Mouse (Mus musculus) stomach, postnatal 0 days (tissue): ENCODE measurements at regions not wholly inside any gene's neighbourhood (a gene's known extent, or its start where the extent isn't known, plus 50 kb on each side); places are given as distances from the start of the nearest gene placed in this dataset.

ENCODE experiments used
- ATAC-seq: fragments of 200-750 bp; cut with Nextera tagmentation; 2 replicates; pipeline ENCODE4 v1.8.0; 2017; ENCODE audit not compliant: low FRiP score, low TSS enrichment
- DNase-seq: peaks from one replicate; pipeline ENCODE4 v3.0.0-alpha.2; 2016; ENCODE audit warnings: low spot score
- H3K27ac ChIP-seq: fragments of 300-500 bp; sonication (generic); replicated peaks from 2 replicates; pipeline ENCODE4 v1.5.1; 2014; ENCODE audit warnings: mild to moderate bottlenecking, control low read depth
- H3K27me3 ChIP-seq: fragments of 300-500 bp; sonication (generic); 2 replicates; pipeline ENCODE4 v1.6.1; 2014; ENCODE audit warnings: low read length; ENCODE audit not compliant: control insufficient read depth, insufficient read depth
- H3K36me3 ChIP-seq: fragments of 300-500 bp; sonication (generic); 2 replicates; pipeline ENCODE4 v1.6.1; 2014; ENCODE audit warnings: low read length, mixed read lengths; ENCODE audit not compliant: control insufficient read depth, insufficient read depth
- H3K4me1 ChIP-seq: fragments of 300-500 bp; sonication (generic); replicated peaks from 2 replicates; pipeline ENCODE4 v1.6.1; 2014; ENCODE audit warnings: antibody characterized with exemption; ENCODE audit not compliant: control insufficient read depth, insufficient read depth
- H3K4me2 ChIP-seq: fragments of 300-500 bp; sonication (generic); replicated peaks from 2 replicates; pipeline ENCODE4 v1.6.1; 2014; ENCODE audit warnings: low read depth, mild to moderate bottlenecking, control low read depth, moderate library complexity
- H3K4me3 ChIP-seq: fragments of 300-500 bp; sonication (generic); 2 replicates; pipeline ENCODE4 v1.5.1; 2014; ENCODE audit warnings: low read depth, low read length, control low read depth
- H3K9ac ChIP-seq: fragments of 300-500 bp; sonication (generic); 2 replicates; pipeline ENCODE4 v1.6.1; 2014; ENCODE audit warnings: mild to moderate bottlenecking, low read length, control low read depth, mixed read lengths
- H3K9me3 ChIP-seq: fragments of 300-500 bp; sonication (generic); 2 replicates; pipeline ENCODE4 v1.6.1; 2016; ENCODE audit warnings: low read length; ENCODE audit not compliant: control insufficient read depth
- CTCF ChIP-seq: IDR thresholded peaks from 2 replicates; pipeline ENCODE4 v1.5.1; 2016; ENCODE audit warnings: antibody characterized with exemption, low read depth, mild to moderate bottlenecking, moderate library complexity
- EP300 ChIP-seq: optimal IDR thresholded peaks from 2 replicates; pipeline ENCODE3; 2016; ENCODE audit warnings: antibody characterized with exemption
- WGBS: fragments of 180-500 bp; shearing (Covaris S2); extraction: QIAGEN DNeasy Blood & Tissue Kit; methylation state at CpG from one replicate; pipeline ENCODE4 v1.1.7; 2014; 5-methylcytosine and 5-hydroxymethylcytosine counted together

DNA sequence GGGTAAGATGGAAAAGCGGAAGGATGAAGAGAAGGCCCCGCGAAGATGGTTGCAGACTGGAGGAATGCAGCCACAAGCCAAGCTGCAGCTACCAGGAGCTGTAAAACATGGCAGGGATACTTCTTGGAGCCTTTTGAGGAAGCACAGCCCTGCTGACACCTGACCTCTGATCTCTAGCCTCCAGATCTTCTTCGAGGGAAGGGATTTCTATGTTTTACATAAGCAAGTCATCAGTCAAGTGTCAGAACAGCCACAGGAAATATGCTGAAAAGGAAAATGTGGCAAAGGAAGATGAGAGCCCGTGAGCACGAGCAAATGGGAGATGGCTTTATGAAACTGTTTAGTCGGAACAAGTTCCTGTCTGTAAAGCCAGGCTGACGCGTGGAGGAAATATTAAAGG, 219.1 kb downstream of the Tshz3 start:
- DNase-seq, result no peak
- no peak overlapping the region for H3K4me2 ChIP-seq
- H3K9me3 ChIP-seq, result no peaks in the 10 kb centered on the region
- TF ChIP-seq EP300, result no peak
- no peak for TF ChIP-seq CTCF
- H3K36me3 ChIP-seq, result no peaks in the 10 kb centered on the region
- no peak overlapping the region for H3K9ac ChIP-seq
- no peak overlapping the region for H3K27ac ChIP-seq
- ATAC-seq, result no peak
- H3K27me3 ChIP-seq, result no peaks in the 10 kb centered on the region
- no peaks in the 10 kb centered on the region for H3K4me1 ChIP-seq
- no peak overlapping the region for H3K4me3 ChIP-seq
- WGBS, result 39% methylated on average over 9 of the region's 9 CpGs

DNA sequence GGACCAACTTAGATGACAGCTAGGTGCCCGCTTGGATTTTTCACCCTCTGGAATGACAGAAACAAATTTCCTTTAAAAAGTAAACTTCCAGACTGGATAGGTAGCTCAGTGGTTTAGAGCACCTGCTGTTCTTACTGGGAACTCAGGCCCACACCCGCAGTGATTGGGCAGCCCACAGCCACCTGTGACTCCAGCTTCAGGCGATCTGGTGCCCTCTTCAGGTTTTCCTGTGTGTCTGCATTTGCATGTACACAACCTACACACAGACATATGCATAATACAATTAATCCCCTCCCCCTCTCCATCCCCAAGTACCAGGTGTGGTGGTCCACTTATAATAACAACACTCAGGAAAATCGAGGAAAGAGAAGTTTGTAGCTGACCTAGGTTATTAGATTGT, 221.5 kb downstream of the Tshz3 start:
- Histone ChIP-seq H3K27ac (no peak overlapping the region), H3K9me3 (no peaks in the 10 kb centered on the region), H3K27me3 (no peaks in the 10 kb centered on the region), H3K4me1 (no peaks in the 10 kb centered on the region), H3K4me3 (no peak overlapping the region), H3K9ac (no peak overlapping the region), H3K36me3 (no peaks in the 10 kb centered on the region), H3K4me2 (no peak overlapping the region)
- TF ChIP-seq CTCF (peak; percentile 60), EP300 (no peak)
- ATAC-seq (peak; percentile 66; the same call in 1 of the 2 replicates), DNase-seq (no peak)
- 73% methylated on average over 4 of the region's 4 CpGs for WGBS

DNA sequence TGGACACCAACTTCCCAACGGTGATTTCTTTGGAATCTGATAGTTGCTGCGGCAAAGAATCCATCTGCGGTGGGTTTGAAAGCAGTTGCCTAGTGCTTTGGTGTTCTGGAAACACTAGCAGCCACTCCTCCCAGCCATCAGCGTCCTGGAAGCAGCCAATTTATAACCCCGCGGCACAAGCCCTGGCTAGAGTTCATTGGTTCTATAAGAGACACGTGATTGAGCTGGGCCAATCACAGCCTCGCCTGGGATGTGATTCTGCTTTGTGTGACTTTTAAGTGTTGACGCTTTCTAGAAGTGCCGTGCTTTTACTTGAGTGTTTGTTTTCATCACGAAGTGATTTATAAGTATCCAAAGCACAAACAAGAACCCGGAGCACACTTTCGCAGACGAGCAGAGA, 223.1 kb downstream of the Tshz3 start:
- Histone ChIP-seq H3K27ac (no peak overlapping the region), H3K4me3 (no peak overlapping the region), H3K36me3 (no peaks in the 10 kb centered on the region), H3K27me3 (no peaks in the 10 kb centered on the region), H3K4me2 (no peak overlapping the region), H3K9ac (no peak overlapping the region), H3K9me3 (no peaks in the 10 kb centered on the region), H3K4me1 (no peaks in the 10 kb centered on the region)
- ATAC-seq, result no peak
- 70% methylated on average over 14 of the region's 14 CpGs for WGBS
- DNase-seq, result no peak
- TF ChIP-seq CTCF (no peak), EP300 (no peak)

GRCm38 (mm10) chr7:36933490-36933889, 235.6 kb downstream of the Tshz3 start:
- DNase-seq, result no peak
- no peak overlapping the region for H3K4me3 ChIP-seq
- H3K4me2 ChIP-seq, result no peak overlapping the region
- TF ChIP-seq EP300 (no peak), CTCF (no peak)
- H3K27ac ChIP-seq, result no peak overlapping the region
- WGBS, result 80% methylated on average over 4 of the region's 4 CpGs
- no peak overlapping the region for H3K9ac ChIP-seq
- H3K9me3 ChIP-seq, result no peaks in the 10 kb centered on the region
- no peaks in the 10 kb centered on the region for H3K4me1 ChIP-seq
- ATAC-seq, result no peak
- no peaks in the 10 kb centered on the region for H3K36me3 ChIP-seq
- no peaks in the 10 kb centered on the region for H3K27me3 ChIP-seq

GRCm38 (mm10) chr7:36934792-36935555, 237.1 kb downstream of the Tshz3 start:
- no peak overlapping the region for H3K27ac ChIP-seq
- no peaks in the 10 kb centered on the region for H3K27me3 ChIP-seq
- no peak overlapping the region for H3K4me3 ChIP-seq
- TF ChIP-seq EP300, result no peak
- no peak for TF ChIP-seq CTCF
- peak overlapping the region; percentile 35; the same call in 1 of the 2 replicates for H3K4me2 ChIP-seq
- H3K36me3 ChIP-seq, result no peaks in the 10 kb centered on the region
- DNase-seq (no peak), ATAC-seq (peak; percentile 26; the same call in 1 of the 2 replicates)
- no peak overlapping the region for H3K9ac ChIP-seq
- no peaks in the 10 kb centered on the region for H3K9me3 ChIP-seq
- WGBS, result 46% methylated on average over 21 of the region's 21 CpGs
- no peaks in the 10 kb centered on the region for H3K4me1 ChIP-seq

- peak; percentile 39 for TF ChIP-seq CTCF
- TF ChIP-seq EP300, result no peak
- no peaks in the 10 kb centered on the region for H3K36me3 ChIP-seq
- no peak overlapping the region for H3K27ac ChIP-seq
- no peaks in the 10 kb centered on the region for H3K27me3 ChIP-seq
- WGBS, result 33% methylated on average over 10 of the region's 10 CpGs
- H3K9me3 ChIP-seq, result no peaks in the 10 kb centered on the region
- H3K4me3 ChIP-seq, result no peak overlapping the region
- no peak for ATAC-seq
- H3K4me2 ChIP-seq, result no peak overlapping the region
- H3K9ac ChIP-seq, result no peak overlapping the region
- no peak for DNase-seq
- H3K4me1 ChIP-seq, result no peaks in the 10 kb centered on the region
Measured at GRCm38 (mm10) chr7:36940611-36941010, 242.7 kb downstream of the Tshz3 start.
